Mouse (Mus musculus) G1E (cell line): Measurements from ENCODE around the gene Plxdc2.

Experiments
- CTCF ChIP-seq: IDR thresholded peaks from 2 replicates; pipeline ENCODE4 v1.5.1; 2012; ENCODE audit warnings: low read depth, low read length, inconsistent platforms, mixed read lengths
- GATA1 ChIP-seq: IDR thresholded peaks from 2 replicates; pipeline ENCODE4 v1.6.1; 2012; ENCODE audit warnings: borderline replicate concordance, low read length, inconsistent platforms, mixed read lengths
- GATA2 ChIP-seq: IDR thresholded peaks from 2 replicates; pipeline ENCODE4 v1.6.1; 2012; ENCODE audit warnings: low read depth, low read length, inconsistent platforms, borderline replicate concordance

GRCm38 (mm10) chr2:16406508-16406907, 50.4 kb downstream of the Plxdc2 start:
- no peak for TF ChIP-seq CTCF
- TF ChIP-seq GATA2, result no peak
- no peak for TF ChIP-seq GATA1
